Mouse (Mus musculus) lung, postnatal 0 days (tissue): ENCODE data around the gene Ldlrap1. TPM values are rescaled to one million over a fixed set of nuclear protein-coding genes. Genes with fewer than 3 reads are reported as not detected.

Experiments used
- ATAC-seq: fragments of 200-750 bp; cut with Nextera tagmentation; 2 replicates; pipeline ENCODE4 v1.8.0; 2017; ENCODE audit warnings: moderate library complexity
- DNase-seq: peaks from one replicate; pipeline ENCODE4 v3.0.0-alpha.2; 2016; ENCODE audit warnings: low spot score
- H3K27ac ChIP-seq: fragments of 300-500 bp; sonication (generic); 2 replicates; pipeline ENCODE4 v1.5.1; 2014; ENCODE audit warnings: antibody characterized with exemption, mild to moderate bottlenecking, low read length, mixed read lengths
- H3K27me3 ChIP-seq: fragments of 300-500 bp; sonication (generic); replicated peaks from 2 replicates; pipeline ENCODE4 v1.6.1; 2014; ENCODE audit warnings: low read length, mixed read lengths; ENCODE audit not compliant: insufficient read depth
- H3K36me3 ChIP-seq: fragments of 300-500 bp; sonication (generic); 2 replicates; pipeline ENCODE4 v1.6.1; 2014; ENCODE audit warnings: low read length, mixed read lengths; ENCODE audit not compliant: insufficient read depth
- H3K4me1 ChIP-seq: fragments of 300-500 bp; sonication (generic); 2 replicates; pipeline ENCODE4 v1.6.1; 2014; ENCODE audit warnings: antibody characterized with exemption, low read depth, low read length, mixed read lengths; ENCODE audit not compliant: insufficient read depth
- H3K4me2 ChIP-seq: fragments of 300-500 bp; sonication (generic); replicated peaks from 2 replicates; pipeline ENCODE4 v1.6.1; 2014; ENCODE audit warnings: low read depth, mild to moderate bottlenecking, low read length, moderate library complexity, mixed read lengths
- H3K4me3 ChIP-seq: fragments of 300-500 bp; sonication (generic); 2 replicates; pipeline ENCODE4 v1.5.1; 2014; ENCODE audit warnings: low read depth, low read length
- H3K9ac ChIP-seq: fragments of 300-500 bp; sonication (generic); replicated peaks from 2 replicates; pipeline ENCODE4 v1.6.1; 2014; ENCODE audit warnings: low read depth, mild to moderate bottlenecking
- H3K9me3 ChIP-seq: fragments of 300-500 bp; sonication (generic); 2 replicates; pipeline ENCODE4 v1.6.1; 2016; ENCODE audit warnings: low read length, mixed read lengths
- CTCF ChIP-seq: IDR thresholded peaks from 2 replicates; pipeline ENCODE4 v1.5.1; 2016; ENCODE audit warnings: antibody characterized with exemption, mild to moderate bottlenecking
- EP300 ChIP-seq: IDR thresholded peaks from 2 replicates; pipeline ENCODE4 v1.6.1; 2016; ENCODE audit warnings: antibody characterized with exemption, mild to moderate bottlenecking, control low read depth
- WGBS: fragments of 180-500 bp; shearing (Covaris S2); extraction: QIAGEN DNeasy Blood & Tissue Kit; methylation state at CpG from one replicate; pipeline ENCODE4 v1.1.7; 2014; 5-methylcytosine and 5-hydroxymethylcytosine counted together
- polyA plus RNA-seq: library from polyadenylated mRNA; unstranded; fragments of >200 nt; fragmentation: Nextera tagmentation; extraction: Ambion mirVana; gene quantifications from 2 replicates; pipeline ENCODE4 v1.2.1, GENCODE M21; 2015

The Ldlrap1 gene
- polyA plus RNA-seq, 1 experiment from 2014 or later = 23.5 TPM

DNA sequence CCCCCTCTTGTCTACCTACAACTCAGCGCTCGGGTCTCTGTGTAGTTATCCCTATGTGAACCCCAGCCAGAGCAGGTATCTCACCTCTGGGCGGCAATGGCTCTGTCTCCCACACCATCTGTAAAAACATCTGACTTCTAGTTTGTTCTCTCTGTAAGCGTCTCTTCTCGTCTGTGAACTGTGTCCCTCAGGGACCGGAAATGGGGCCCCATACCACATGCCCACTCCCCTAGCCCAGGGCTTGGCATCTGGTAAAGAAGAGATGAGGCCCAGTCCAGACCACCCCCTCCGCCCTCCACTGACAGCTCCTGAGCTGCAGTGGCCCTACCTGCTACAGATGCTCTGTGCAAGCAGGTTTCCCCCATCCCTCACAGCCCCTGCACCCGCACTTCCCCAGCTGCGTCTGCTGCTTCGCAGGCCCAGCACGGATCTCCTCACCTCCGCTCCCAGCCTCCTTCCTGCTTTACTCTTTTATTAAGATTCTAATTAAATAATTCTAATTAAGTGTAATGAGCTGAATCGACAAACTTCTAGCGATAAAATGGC lies 30.4 kb downstream of the Ldlrap1 start:
- Histone ChIP-seq H3K4me1 (peaks cover 18% of the 10 kb centered on the region), H3K27me3 (no peaks in the 10 kb centered on the region), H3K36me3 (no peaks in the 10 kb centered on the region), H3K4me3 (no peak overlapping the region), H3K9me3 (no peaks in the 10 kb centered on the region), H3K27ac (no peak overlapping the region), H3K4me2 (no peak overlapping the region), H3K9ac (no peak overlapping the region)
- no peak for ATAC-seq
- no peak for TF ChIP-seq CTCF
- TF ChIP-seq EP300 = no peak
- no peak for DNase-seq
- WGBS = 66% methylated on average over 14 of the region's 14 CpGs

GRCm38 (mm10) chr4:134736147-134736546 lies 31.7 kb downstream of the Ldlrap1 start:
- Histone ChIP-seq H3K36me3 (no peaks in the 10 kb centered on the region), H3K9ac (no peak overlapping the region), H3K4me3 (no peak overlapping the region), H3K27me3 (no peaks in the 10 kb centered on the region), H3K27ac (0 out of 2 replicates have a peak overlapping the region, but pooled peaks have one; percentile 14), H3K4me1 (peaks cover 18% of the 10 kb centered on the region), H3K4me2 (no peak overlapping the region), H3K9me3 (no peaks in the 10 kb centered on the region)
- DNase-seq (no peak), ATAC-seq (no peak)
- no peak for TF ChIP-seq EP300
- no peak for TF ChIP-seq CTCF
- 80% methylated on average over 7 of the region's 7 CpGs for WGBS

DNA sequence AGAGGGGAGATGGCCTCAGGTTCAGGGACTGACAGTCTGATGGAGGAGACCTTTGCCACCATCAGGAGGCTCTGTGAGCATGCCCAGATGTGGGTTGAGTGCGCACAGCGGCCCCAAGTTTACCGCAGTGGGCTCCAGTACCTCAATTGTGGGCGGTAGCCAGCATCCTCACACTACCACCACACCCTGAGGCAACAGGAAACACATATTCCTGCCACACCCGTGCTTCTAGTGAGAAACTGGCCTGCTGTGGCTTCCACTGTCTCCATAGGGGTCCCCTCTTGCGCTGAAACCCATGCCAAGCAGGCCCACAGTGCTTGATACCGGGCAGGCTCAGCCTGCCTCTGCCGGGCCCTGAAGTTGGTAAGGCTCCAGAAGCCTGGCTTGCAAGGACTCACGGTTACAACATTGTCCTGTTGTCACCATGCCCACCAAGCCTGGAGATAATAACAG lies 33.2 kb downstream of the Ldlrap1 start:
- Histone ChIP-seq H3K4me1 (peaks cover 27% of the 10 kb centered on the region), H3K4me2 (peak overlapping the region; percentile 32; the same call in 1 of the 2 replicates), H3K36me3 (no peaks in the 10 kb centered on the region), H3K27ac (peak overlapping the region; percentile 57), H3K4me3 (no peak overlapping the region), H3K9me3 (no peaks in the 10 kb centered on the region), H3K9ac (no peak overlapping the region; the same call in 1 of the 2 replicates), H3K27me3 (no peaks in the 10 kb centered on the region)
- ATAC-seq (peak; percentile 68), DNase-seq (peak; percentile 82)
- 32% methylated on average over 9 of the region's 9 CpGs for WGBS
- no peak for TF ChIP-seq EP300
- TF ChIP-seq CTCF = no peak; the same call in 1 of the 2 replicates

GRCm38 (mm10) chr4:134734038-134734628 lies 33.7 kb downstream of the Ldlrap1 start:
- Histone ChIP-seq H3K27ac (peak overlapping the region; percentile 57), H3K27me3 (no peaks in the 10 kb centered on the region), H3K36me3 (no peaks in the 10 kb centered on the region), H3K9ac (no peak overlapping the region; the same call in 1 of the 2 replicates), H3K9me3 (no peaks in the 10 kb centered on the region), H3K4me1 (peaks cover 27% of the 10 kb centered on the region), H3K4me2 (peak overlapping the region; percentile 32), H3K4me3 (no peak overlapping the region)
- ATAC-seq = peak; percentile 93
- TF ChIP-seq EP300 (peak; percentile 68), CTCF (no peak)
- whole genome bisulfite sequencing = 3% methylated on average over 11 of the region's 13 CpGs
- DNase-seq = peak; percentile 95

- H3K36me3 ChIP-seq = no peaks in the 10 kb centered on the region
- H3K27ac ChIP-seq = no peak overlapping the region
- H3K9ac ChIP-seq = no peak overlapping the region
- no peak for DNase-seq
- TF ChIP-seq EP300 (no peak), CTCF (no peak)
- no peaks in the 10 kb centered on the region for H3K9me3 ChIP-seq
- H3K4me1 ChIP-seq = peaks cover 27% of the 10 kb centered on the region
- H3K27me3 ChIP-seq = no peaks in the 10 kb centered on the region
- H3K4me2 ChIP-seq = no peak overlapping the region
- WGBS = 64% methylated on average over 9 of the region's 9 CpGs
- no peak for ATAC-seq
- H3K4me3 ChIP-seq = no peak overlapping the region
Measured at GRCm38 (mm10) chr4:134733371-134733770, 34.5 kb downstream of the Ldlrap1 start.

DNA sequence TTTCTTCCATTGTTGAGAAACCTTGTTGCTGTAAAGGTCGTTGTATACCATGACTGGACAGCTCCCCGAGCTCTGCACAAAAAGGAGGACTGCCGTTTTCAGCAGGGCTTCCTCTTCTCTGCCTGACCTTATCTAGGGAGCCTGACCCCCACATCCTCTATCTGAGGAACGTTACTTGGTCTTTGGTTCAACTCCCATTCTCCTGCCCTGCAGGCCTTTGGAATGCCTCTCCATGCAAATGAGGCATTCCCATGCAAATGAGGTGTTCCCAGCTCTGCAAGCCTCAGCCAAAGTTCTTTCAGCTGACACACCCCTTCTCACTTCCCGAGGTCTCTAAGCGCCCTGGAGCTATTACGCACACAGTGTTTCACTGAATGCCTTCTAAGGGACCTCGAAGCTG lies 37.7 kb downstream of the Ldlrap1 start:
- ATAC-seq = no peak
- 6% methylated on average over 8 of the region's 8 CpGs for WGBS
- peaks cover 28% of the 10 kb centered on the region for H3K4me1 ChIP-seq
- H3K27me3 ChIP-seq = no peaks in the 10 kb centered on the region
- no peak overlapping the region for H3K4me3 ChIP-seq
- no peaks in the 10 kb centered on the region for H3K9me3 ChIP-seq
- no peak overlapping the region for H3K4me2 ChIP-seq
- DNase-seq = peak; percentile 79
- H3K36me3 ChIP-seq = no peaks in the 10 kb centered on the region
- H3K27ac ChIP-seq = no peak overlapping the region
- TF ChIP-seq EP300 (no peak), CTCF (no peak)
- no peak overlapping the region for H3K9ac ChIP-seq
